Mouse (Mus musculus) testis, adult 2 months (tissue): ENCODE data around the gene Syne1.

Experiments used
- CTCF ChIP-seq: fragments of 200-500 bp; IDR thresholded peaks from 2 replicates; pipeline ENCODE4 v1.5.1; 2012; ENCODE audit warnings: low read depth, mild to moderate bottlenecking, inconsistent platforms, low read length, moderate library complexity; ENCODE audit not compliant: control insufficient read depth, insufficient read depth, insufficient replicate concordance
- POLR2A ChIP-seq: fragments of 200-500 bp; IDR thresholded peaks from 2 replicates; pipeline ENCODE4 v1.6.1; 2012; ENCODE audit warnings: low read depth, mild to moderate bottlenecking, inconsistent platforms, low read length, moderate library complexity; ENCODE audit not compliant: control insufficient read depth

GRCm38 (mm10) chr10:5205977-5206376 lies 345.3 kb downstream of the Syne1 start:
- no peak for TF ChIP-seq CTCF
- TF ChIP-seq POLR2A = no peak
